Mouse (Mus musculus) embryonic facial prominence, embryonic 10.5 days (tissue): ENCODE data around the gene Elk3. TPM values are rescaled to one million over a fixed set of nuclear protein-coding genes. Genes with fewer than 3 reads are reported as not detected.

Experiments used
- DNase-seq: peaks from one replicate; pipeline ENCODE4 v3.0.0-alpha.2; 2017; ENCODE audit warnings: low spot score
- H3K27ac ChIP-seq: fragments of 300-500 bp; sonication (generic); replicated peaks from 2 replicates; pipeline ENCODE4 v1.5.1; 2016; ENCODE audit warnings: mild to moderate bottlenecking
- H3K27me3 ChIP-seq: fragments of 300-500 bp; sonication (generic); replicated peaks from 2 replicates; pipeline ENCODE4 v1.6.1; 2016; ENCODE audit warnings: low read depth, mild to moderate bottlenecking; ENCODE audit not compliant: poor library complexity, severe bottlenecking
- H3K36me3 ChIP-seq: fragments of 300-500 bp; sonication (generic); replicated peaks from 2 replicates; pipeline ENCODE4 v1.6.1; 2016; ENCODE audit warnings: mild to moderate bottlenecking, moderate library complexity
- H3K4me1 ChIP-seq: fragments of 300-500 bp; sonication (generic); 2 replicates; pipeline ENCODE4 v1.6.1; 2016
- H3K4me3 ChIP-seq: fragments of 300-500 bp; sonication (generic); 2 replicates; pipeline ENCODE4 v1.5.1; 2016; ENCODE audit warnings: mild to moderate bottlenecking, moderate library complexity
- H3K9me3 ChIP-seq: fragments of 300-500 bp; sonication (generic); 2 replicates; pipeline ENCODE4 v1.6.1; 2016; ENCODE audit warnings: mild to moderate bottlenecking
- WGBS: fragments of 180-500 bp; shearing (Covaris S2); methylation state at CpG from one replicate; pipeline ENCODE4 v1.1.7; 2016; 5-methylcytosine and 5-hydroxymethylcytosine counted together
- polyA plus RNA-seq: library from polyadenylated mRNA; unstranded; fragments of >200 nt; fragmentation: Nextera tagmentation; extraction: Ambion mirVana; gene quantifications from 2 replicates; pipeline ENCODE4 v1.2.1, GENCODE M21; 2016

Elk3 gene
- polyA plus RNA-seq, 1 experiment from 2014 or later: 30.6 TPM

- DNase-seq: no peak
- H3K9me3 ChIP-seq: no peaks in the 10 kb centered on the region
- H3K27me3 ChIP-seq: no peaks in the 10 kb centered on the region
- H3K4me1 ChIP-seq: peaks cover 12% of the 10 kb centered on the region
- no peak overlapping the region for H3K4me3 ChIP-seq
- peaks cover 73% of the 10 kb centered on the region for H3K36me3 ChIP-seq
- H3K27ac ChIP-seq: no peak overlapping the region
- WGBS: 69% methylated on average over 9 of the region's 9 CpGs
These were observed 71.6 kb downstream of the Elk3 start for GRCm38 (mm10) chr10:93239201-93239806.

- Histone ChIP-seq H3K4me1 (no peaks in the 10 kb centered on the region), H3K27ac (no peak overlapping the region), H3K4me3 (no peak overlapping the region), H3K9me3 (no peaks in the 10 kb centered on the region), H3K36me3 (peaks cover 89% of the 10 kb centered on the region), H3K27me3 (no peaks in the 10 kb centered on the region)
- no peak for DNase-seq
- 96% methylated on average over 9 of the region's 9 CpGs for WGBS
These were observed 76.2 kb downstream of the Elk3 start for GRCm38 (mm10) chr10:93234692-93235091.

- 90% methylated on average over 6 of the region's 6 CpGs for WGBS
- Histone ChIP-seq H3K36me3 (peaks cover 85% of the 10 kb centered on the region), H3K9me3 (no peaks in the 10 kb centered on the region)
These were observed 77.2 kb downstream of the Elk3 start for GRCm38 (mm10) chr10:93233665-93234194.

GRCm38 (mm10) chr10:93231893-93232292, 79.0 kb downstream of the Elk3 start:
- H3K27me3 ChIP-seq: no peaks in the 10 kb centered on the region
- WGBS: 94% methylated on average over 5 of the region's 5 CpGs
- H3K9me3 ChIP-seq: no peaks in the 10 kb centered on the region
- DNase-seq: no peak
- H3K36me3 ChIP-seq: peaks cover 76% of the 10 kb centered on the region
- H3K4me3 ChIP-seq: no peak overlapping the region
- no peaks in the 10 kb centered on the region for H3K4me1 ChIP-seq
- no peak overlapping the region for H3K27ac ChIP-seq

More at GRCm38 (mm10) chr10:93233665-93234194, 77.2 kb downstream of the Elk3 start:
- DNase-seq: no peak
- Histone ChIP-seq H3K4me3 (no peak overlapping the region), H3K27me3 (no peaks in the 10 kb centered on the region), H3K4me1 (no peaks in the 10 kb centered on the region), H3K27ac (no peak overlapping the region)

- no peak overlapping the region for H3K4me3 ChIP-seq
- no peak overlapping the region for H3K27ac ChIP-seq
- H3K4me1 ChIP-seq: no peaks in the 10 kb centered on the region
- no peaks in the 10 kb centered on the region for H3K9me3 ChIP-seq
- no peak for DNase-seq
- H3K36me3 ChIP-seq: peaks cover 76% of the 10 kb centered on the region
- WGBS: 82% methylated on average over 4 of the region's 4 CpGs
- no peaks in the 10 kb centered on the region for H3K27me3 ChIP-seq
These were observed 79.4 kb downstream of the Elk3 start for GRCm38 (mm10) chr10:93231490-93231889.

GRCm38 (mm10) chr10:93228401-93229007, 82.4 kb downstream of the Elk3 start:
- H3K9me3 ChIP-seq: no peaks in the 10 kb centered on the region
- no peaks in the 10 kb centered on the region for H3K4me1 ChIP-seq
- WGBS: 89% methylated on average over 11 of the region's 11 CpGs
- no peak overlapping the region for H3K27ac ChIP-seq
- no peak for DNase-seq
- peaks cover 65% of the 10 kb centered on the region for H3K36me3 ChIP-seq
- H3K27me3 ChIP-seq: no peaks in the 10 kb centered on the region
- H3K4me3 ChIP-seq: no peak overlapping the region

GRCm38 (mm10) chr10:93227921-93228320, 83.0 kb downstream of the Elk3 start:
- H3K36me3 ChIP-seq: peaks cover 59% of the 10 kb centered on the region
- no peak for DNase-seq
- no peaks in the 10 kb centered on the region for H3K4me1 ChIP-seq
- no peaks in the 10 kb centered on the region for H3K9me3 ChIP-seq
- WGBS: 80% methylated on average over 8 of the region's 8 CpGs
- H3K27me3 ChIP-seq: no peaks in the 10 kb centered on the region
- no peak overlapping the region for H3K27ac ChIP-seq
- no peak overlapping the region for H3K4me3 ChIP-seq

- no peak for DNase-seq
- Histone ChIP-seq H3K4me3 (no peak overlapping the region), H3K9me3 (no peaks in the 10 kb centered on the region), H3K27me3 (no peaks in the 10 kb centered on the region), H3K27ac (no peak overlapping the region), H3K36me3 (peaks cover 43% of the 10 kb centered on the region), H3K4me1 (no peaks in the 10 kb centered on the region)
- 83% methylated on average over 6 of the region's 6 CpGs for WGBS
These were observed 85.2 kb downstream of the Elk3 start for GRCm38 (mm10) chr10:93225751-93226150.

GRCm38 (mm10) chr10:93215051-93215763, 95.7 kb downstream of the Elk3 start:
- no peak overlapping the region for H3K27ac ChIP-seq
- no peaks in the 10 kb centered on the region for H3K4me1 ChIP-seq
- H3K9me3 ChIP-seq: peaks cover 4% of the 10 kb centered on the region; the same call in 1 of the 2 replicates
- H3K27me3 ChIP-seq: no peaks in the 10 kb centered on the region
- H3K4me3 ChIP-seq: no peak overlapping the region
- 90% methylated on average over 8 of the region's 8 CpGs for WGBS
- H3K36me3 ChIP-seq: peaks cover 68% of the 10 kb centered on the region
- DNase-seq: no peak

GRCm38 (mm10) chr10:93214251-93214650, 96.7 kb downstream of the Elk3 start:
- Histone ChIP-seq H3K36me3 (peaks cover 68% of the 10 kb centered on the region), H3K4me3 (no peak overlapping the region), H3K4me1 (no peaks in the 10 kb centered on the region), H3K27ac (no peak overlapping the region), H3K9me3 (peaks cover 4% of the 10 kb centered on the region; the same call in 1 of the 2 replicates), H3K27me3 (no peaks in the 10 kb centered on the region)
- 72% methylated on average over 4 of the region's 4 CpGs for WGBS
- no peak for DNase-seq

- peaks cover 65% of the 10 kb centered on the region for H3K36me3 ChIP-seq
- no peak overlapping the region for H3K4me3 ChIP-seq
- peaks cover 4% of the 10 kb centered on the region; the same call in 1 of the 2 replicates for H3K9me3 ChIP-seq
- no peaks in the 10 kb centered on the region for H3K4me1 ChIP-seq
- DNase-seq: no peak
- H3K27me3 ChIP-seq: no peaks in the 10 kb centered on the region
- WGBS: 84% methylated on average over 7 of the region's 7 CpGs
- no peak overlapping the region for H3K27ac ChIP-seq
These were observed 97.6 kb downstream of the Elk3 start for GRCm38 (mm10) chr10:93213339-93213738.

- no peaks in the 10 kb centered on the region for H3K27me3 ChIP-seq
- peaks cover 61% of the 10 kb centered on the region for H3K36me3 ChIP-seq
- no peak overlapping the region for H3K27ac ChIP-seq
- no peaks in the 10 kb centered on the region for H3K4me1 ChIP-seq
- no peak for DNase-seq
- peaks cover 4% of the 10 kb centered on the region; the same call in 1 of the 2 replicates for H3K9me3 ChIP-seq
- no peak overlapping the region for H3K4me3 ChIP-seq
- 89% methylated on average over 2 of the region's 2 CpGs for WGBS
These were observed 98.2 kb downstream of the Elk3 start for GRCm38 (mm10) chr10:93212699-93213098.
